Mouse (Mus musculus) ZHBTc4 (cell line): Measurements from ENCODE around the gene Fbxl19.

Source experiments
- DNase-seq: peaks from one replicate; pipeline ENCODE4 v3.0.0-alpha.2; 2011; ENCODE audit warnings: low read depth, low spot score

Gene Fbxl19

DNA sequence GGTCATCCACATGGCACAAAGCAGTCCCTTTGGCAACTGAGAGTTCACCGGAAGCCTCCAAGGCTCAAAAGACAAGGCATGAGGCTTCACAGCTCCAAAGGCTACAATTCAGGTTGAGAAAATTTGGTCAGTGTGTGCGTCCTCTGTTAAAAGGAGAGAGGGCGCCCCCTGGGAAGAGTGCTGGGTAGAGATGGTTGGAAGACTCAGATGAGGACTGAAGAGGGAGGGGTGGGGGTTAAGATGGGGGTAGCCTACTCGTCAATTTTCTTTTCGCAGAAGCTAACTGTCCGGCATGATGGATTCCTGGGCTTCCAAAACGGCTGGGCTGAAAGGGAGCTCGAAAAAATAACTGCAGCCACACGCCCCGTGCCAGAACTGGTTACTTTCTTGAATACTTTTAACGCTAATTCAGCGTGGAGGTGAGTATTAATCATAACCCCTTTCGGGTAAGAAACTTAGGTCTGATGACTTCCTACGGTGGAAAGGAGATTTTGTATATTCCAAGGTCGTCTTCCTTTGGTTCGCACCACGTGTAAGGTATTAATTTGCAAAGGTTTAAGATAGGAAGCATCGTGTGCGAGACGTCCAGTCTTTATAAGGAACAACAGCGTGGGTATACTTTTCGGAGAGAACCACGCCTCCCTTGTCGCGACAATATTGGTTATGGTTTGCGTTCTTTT, at the start of gene Fbxl19:
Gene Fbxl19 (plus strand): TSS at position 178 of the 680 bp plus-strand sequence.
- peak; percentile 84 for DNase-seq

GRCm38 (mm10) chr7:127698986-127699385, 45.4 kb upstream of the Fbxl19 start:
- no peak for DNase-seq

- DNase-seq: no peak
These were observed 43.5 kb upstream of the Fbxl19 start for GRCm38 (mm10) chr7:127700712-127701331.

DNA sequence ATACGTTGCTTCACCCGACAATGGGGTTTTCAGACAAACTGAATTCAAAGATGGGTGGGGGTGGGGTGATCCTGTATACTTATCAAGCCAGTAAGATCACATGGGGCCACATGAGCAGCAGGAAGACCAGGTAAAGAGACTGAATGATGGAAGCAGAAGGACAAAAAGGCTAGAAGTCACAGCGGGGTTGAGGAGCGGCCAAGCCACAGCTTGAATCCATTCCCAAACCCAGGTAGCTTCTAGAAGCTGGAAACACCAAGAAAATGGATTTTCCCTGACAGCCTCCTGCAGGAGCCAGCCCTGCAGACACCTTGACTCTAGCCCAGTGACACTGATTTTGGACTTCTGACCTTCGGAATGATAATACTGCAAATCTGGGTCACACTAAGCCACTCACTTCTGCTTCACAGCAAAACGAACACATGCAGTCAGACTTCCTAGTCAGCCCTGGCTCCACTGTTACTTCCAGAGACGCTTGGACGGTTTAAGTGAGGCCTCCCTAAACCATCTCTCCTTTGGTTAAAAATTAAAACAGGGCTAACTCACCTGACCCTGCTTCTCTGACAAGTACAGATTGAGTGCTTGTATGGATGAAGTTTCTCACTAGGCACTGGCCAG, 40.7 kb upstream of the Fbxl19 start:
- no peak for DNase-seq

DNA sequence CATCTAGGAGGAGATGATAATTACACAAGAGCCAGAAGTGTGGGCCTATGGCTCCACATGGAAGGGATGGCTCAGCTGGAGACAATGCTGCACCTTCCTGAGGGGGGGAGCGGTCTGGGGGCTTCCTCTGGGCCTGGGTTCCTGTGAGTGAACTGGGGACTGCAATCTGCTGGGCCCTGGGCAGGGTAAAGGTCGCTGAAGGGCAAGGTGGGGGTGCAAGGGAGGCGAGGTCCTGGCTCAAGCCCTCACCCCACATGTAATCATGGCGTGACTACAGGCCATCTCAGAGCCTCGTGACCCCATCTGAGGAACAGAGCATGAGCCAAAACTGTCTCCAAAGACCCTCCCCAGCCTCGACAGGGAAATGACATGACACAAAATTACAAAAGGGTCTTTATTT, 39.7 kb upstream of the Fbxl19 start:
- DNase-seq: no peak

DNA sequence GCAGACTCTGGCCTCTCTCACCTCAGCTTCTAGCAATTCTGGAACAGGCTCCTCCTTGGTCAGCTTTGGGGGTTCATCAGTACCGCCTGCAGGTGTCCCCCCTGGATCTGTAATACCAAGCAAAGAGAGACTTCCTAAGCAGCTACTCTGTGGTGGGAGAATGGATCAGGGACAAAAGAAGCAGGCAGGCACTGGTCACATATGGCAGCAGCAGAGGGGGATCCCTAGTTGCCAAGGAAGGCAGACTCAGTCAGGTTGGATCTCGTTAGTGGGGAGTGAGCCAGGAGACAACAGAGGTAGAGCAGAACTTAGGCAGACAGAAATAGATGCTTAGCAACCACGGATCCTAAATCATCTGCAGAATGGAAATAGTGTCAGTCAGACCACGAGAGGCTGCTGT, 38.6 kb upstream of the Fbxl19 start:
- no peak for DNase-seq

- peak; percentile 34 for DNase-seq
These were observed 37.0 kb upstream of the Fbxl19 start for GRCm38 (mm10) chr7:127707045-127707956.

DNA sequence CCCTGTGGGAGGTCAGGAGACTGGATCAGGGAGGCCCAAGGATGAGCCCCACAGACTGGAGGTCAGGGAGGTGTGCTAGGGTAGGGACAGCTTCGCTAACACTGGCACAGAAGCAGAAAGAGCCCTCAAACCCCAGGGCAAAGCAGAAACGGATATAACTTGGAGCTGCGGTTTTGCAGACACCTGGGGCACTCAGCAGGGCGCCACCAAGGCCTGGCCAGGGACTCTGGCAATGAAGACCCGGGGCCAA, 36.5 kb upstream of the Fbxl19 start:
- DNase-seq: no peak

DNA sequence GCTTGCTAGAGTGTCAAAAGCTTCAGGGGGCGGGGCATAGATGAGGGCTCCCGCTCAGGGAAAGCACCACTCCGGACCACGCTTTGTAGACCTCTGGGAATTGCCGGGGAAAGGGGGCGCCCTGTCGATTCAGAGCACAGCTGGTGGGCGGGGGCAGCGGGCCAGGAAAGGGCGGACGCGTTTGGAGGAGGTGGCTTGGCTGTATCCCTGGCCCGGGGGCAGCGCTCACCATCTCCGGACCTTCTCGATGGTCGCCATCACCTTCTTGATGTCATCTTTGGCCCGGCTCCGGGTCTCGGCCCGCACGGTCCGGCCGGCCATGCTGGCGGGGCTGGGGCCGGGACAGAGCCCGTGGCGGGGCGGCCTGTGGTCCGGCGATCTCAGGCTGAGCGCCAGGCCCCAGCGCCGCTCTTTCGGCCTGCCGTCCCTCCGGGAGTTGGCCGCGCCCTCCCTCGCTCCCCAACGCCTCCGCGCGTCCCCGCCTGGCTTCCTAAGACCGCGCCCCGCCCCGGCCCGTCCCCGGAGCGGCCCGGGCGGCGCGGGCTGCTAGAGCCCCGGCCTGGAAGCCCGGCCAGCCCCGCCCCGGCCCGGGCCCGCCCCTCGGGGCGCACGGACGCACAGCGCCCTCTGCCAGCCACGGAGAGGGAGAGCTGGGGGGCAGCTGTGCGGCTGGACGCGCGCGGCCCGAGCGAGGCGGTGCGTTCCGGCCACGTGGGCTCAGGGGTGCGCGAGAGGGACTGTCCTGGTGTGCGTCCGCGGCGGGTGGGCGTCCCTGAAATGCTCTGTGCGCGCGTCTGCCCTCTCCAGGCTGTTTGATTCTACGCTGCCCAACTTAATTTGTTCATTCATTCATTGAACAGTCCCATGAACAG, 35.9 kb upstream of the Fbxl19 start, which contains the start of gene Bcl7c:
Gene Bcl7c (minus strand): TSS at position 727 of the 872 bp plus-strand sequence.
- DNase-seq: peak; percentile 98

GRCm38 (mm10) chr7:127709261-127709979, 34.9 kb upstream of the Fbxl19 start:
- DNase-seq: no peak

DNA sequence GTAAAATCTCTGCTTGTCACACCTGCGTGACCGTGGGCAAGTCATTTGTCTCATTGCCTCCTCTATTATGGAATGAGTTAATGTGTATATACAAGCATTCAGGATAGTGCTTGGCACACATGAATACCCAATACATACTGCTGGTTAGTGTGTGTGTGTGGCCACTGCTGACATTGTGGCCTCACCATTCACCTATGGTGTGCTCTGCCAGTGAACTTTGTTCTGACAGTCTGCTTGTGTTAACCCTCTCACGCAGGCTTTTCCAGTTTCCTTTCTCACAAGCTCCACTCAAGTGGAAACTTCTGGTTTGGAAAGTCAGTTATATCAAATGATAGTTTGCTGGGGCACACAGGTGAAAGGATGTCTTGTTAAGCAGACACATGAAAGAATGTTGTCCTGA, 33.3 kb upstream of the Fbxl19 start:
- DNase-seq: no peak

DNA sequence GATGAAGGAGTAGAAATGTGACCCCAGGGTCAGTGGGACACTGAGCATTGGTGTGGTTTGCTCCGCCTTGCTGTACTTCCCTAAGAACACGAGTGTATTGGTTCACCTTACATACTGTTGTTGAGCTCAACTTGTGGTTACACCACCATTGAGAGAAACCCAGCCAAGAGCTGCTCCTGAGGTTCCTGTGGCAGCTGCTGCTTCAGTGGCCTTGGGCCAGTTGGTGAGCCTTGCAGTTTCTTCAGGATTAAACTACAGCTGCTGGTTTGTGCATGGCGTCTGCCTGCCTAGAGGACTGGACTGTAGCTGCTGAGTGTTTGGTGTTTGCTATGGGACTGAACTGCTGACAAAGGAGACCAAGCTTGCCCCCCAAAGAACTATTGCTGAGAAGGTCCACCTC, 32.9 kb upstream of the Fbxl19 start:
- DNase-seq: no peak

- DNase-seq: peak; percentile 92
These were observed 31.6 kb upstream of the Fbxl19 start, which contains the start of gene Ctf1 for GRCm38 (mm10) chr7:127712461-127713385. Gene Ctf1 (plus strand): TSS chr7:127712736.

- no peak for DNase-seq
These were observed 29.5 kb upstream of the Fbxl19 start for GRCm38 (mm10) chr7:127714816-127715215.

DNA sequence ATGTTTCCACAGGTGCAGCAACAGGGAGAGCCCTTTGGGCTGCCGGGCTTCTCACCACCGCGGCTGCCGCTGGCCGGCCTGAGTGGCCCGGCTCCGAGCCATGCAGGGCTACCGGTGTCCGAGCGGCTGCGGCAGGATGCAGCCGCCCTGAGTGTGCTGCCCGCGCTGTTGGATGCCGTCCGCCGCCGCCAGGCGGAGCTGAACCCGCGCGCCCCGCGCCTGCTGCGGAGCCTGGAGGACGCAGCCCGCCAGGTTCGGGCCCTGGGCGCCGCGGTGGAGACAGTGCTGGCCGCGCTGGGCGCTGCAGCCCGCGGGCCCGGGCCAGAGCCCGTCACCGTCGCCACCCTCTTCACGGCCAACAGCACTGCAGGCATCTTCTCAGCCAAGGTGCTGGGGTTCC, 27.4 kb upstream of the Fbxl19 start:
- DNase-seq: peak; percentile 74

DNA sequence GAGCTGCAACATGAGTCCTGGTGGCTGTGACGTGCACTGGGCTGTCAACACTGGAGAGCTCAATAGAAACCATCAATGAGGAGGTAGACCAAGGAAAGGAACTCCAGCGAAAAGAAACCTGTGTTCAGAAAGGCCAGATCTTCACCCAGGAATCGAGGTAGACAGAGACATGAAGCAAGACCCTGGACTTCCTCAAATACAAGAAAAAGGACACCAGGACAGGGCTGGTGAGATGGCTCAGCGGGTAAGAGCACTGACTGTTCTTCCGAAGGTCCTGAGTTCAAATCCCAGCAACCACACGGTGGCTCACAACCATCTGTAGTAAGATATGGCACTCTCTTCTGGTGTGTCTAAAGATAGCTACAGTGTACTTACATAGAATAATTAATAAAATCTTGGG, 26.0 kb upstream of the Fbxl19 start:
- DNase-seq: no peak

- no peak for DNase-seq
These were observed 25.1 kb upstream of the Fbxl19 start for GRCm38 (mm10) chr7:127719258-127719657.

DNA sequence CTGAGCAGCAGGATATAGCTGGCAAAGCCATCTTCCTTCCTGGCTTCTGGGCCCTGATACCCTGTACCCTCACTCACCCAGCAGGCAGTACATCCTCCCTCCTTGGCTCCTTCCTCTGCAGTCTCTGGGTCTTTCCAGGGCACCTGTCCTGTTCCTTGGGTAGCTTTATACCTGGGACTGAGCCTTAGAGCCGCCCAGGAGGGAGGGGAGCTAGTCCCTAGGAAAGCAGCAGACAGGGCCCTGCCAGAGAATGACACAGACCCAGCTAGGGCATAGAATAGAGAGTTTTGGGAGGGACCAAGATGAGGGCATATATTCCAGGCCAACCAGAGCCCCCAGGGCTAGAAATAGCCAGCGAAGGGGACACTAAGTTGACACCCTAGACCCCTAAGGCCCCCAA, 18.9 kb upstream of the Fbxl19 start:
- no peak for DNase-seq

DNA sequence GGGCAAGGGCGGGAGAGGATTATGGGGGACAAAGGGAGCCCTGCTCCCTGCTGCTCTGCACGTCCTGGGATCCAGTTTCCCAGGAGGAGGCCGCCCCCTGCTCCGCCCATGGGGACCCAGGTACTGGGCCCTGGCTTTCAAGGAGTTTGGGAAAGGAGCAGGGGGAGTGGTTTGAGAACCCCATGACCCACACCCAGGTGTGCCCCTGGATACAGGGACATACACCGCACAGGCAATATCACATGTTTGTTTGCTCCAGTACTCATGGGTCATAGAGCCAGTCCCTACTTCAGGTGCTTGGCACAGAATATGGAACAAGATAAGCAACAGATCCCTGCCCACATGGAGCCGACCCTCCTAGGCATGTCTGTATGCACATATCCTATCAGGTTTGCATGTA, 18.4 kb upstream of the Fbxl19 start:
- DNase-seq: no peak
